Mouse (Mus musculus): Measurements from ENCODE around the gene Rangrf.
"Not testable (repeated sequence)": the region's sequence is repeated elsewhere in the genome, so short reads cannot be mapped to it uniquely, and the experiment has no call there.

Rangrf gene

GRCm38 (mm10) chr11:68979320-68979733 lies 4.3 kb upstream of the Rangrf start:
- in situ Hi-C loops (cut with MboI, MseI): loop anchor here in 1 of 2 experiments (10.0 kb wide), 1 partner anchor 1835 kb away; the partner anchor contains the start of gene Scimp

- in situ Hi-C loops (cut with MboI, MseI): loop anchor here in 1 of 2 experiments (10.0 kb wide), 1 partner anchor 1839 kb away; the partner anchor contains the start of gene Scimp
Observed at GRCm38 (mm10) chr11:68975601-68976000, 616 bp upstream of the Rangrf start.

- in situ Hi-C loops (cut with MboI, MseI): loop anchor here (5.0 to 10.0 kb wide), 2 partner anchors 67 to 1841 kb away; partner anchors contain the start of gene Scimp (in 1 of the 2)
Observed at GRCm38 (mm10) chr11:68974059-68974450, 930 bp downstream of the Rangrf start.

GRCm38 (mm10) chr11:68973250-68974058 lies 1.5 kb downstream of the Rangrf start:
- in situ Hi-C loops (cut with MboI, MseI): loop anchor here (5.0 to 10.0 kb wide), 2 partner anchors 66 to 1841 kb away; partner anchors contain the start of gene Scimp (in 1 of the 2)

- in situ Hi-C loops (cut with MboI, MseI): loop anchor here (5.0 to 10.0 kb wide), 2 partner anchors 63 to 1845 kb away; partner anchors contain the start of gene Scimp (in 1 of the 2)
Observed at GRCm38 (mm10) chr11:68970232-68970631, 4.8 kb downstream of the Rangrf start.

GRCm38 (mm10) chr11:68968752-68969151 lies 6.2 kb downstream of the Rangrf start:
- in situ Hi-C loops (cut with MboI, MseI): loop anchor here in 1 of 2 experiments (5.0 kb wide), 1 partner anchor 69 kb away; no protein-coding TSS in a partner anchor

GRCm38 (mm10) chr11:68967337-68968282 lies 7.4 kb downstream of the Rangrf start, which contains the start of gene Slc25a35:
Slc25a35 (plus strand) TSS chr11:68968131.
- in situ Hi-C loops (cut with MboI, MseI): loop anchor here in 1 of 2 experiments (5.0 kb wide), 1 partner anchor 70 kb away; no protein-coding TSS in a partner anchor

GRCm38 (mm10) chr11:68966554-68966953 lies 8.4 kb downstream of the Rangrf start:
- in situ Hi-C loops (cut with MboI, MseI): loop anchor here in 1 of 2 experiments (5.0 kb wide), 1 partner anchor 71 kb away; no protein-coding TSS in a partner anchor

- in situ Hi-C loops (cut with MboI, MseI): loop anchor here in 1 of 2 experiments (5.0 kb wide), 1 partner anchor 71 kb away; no protein-coding TSS in a partner anchor
Observed at GRCm38 (mm10) chr11:68965845-68966244, 9.1 kb downstream of the Rangrf start.

- in situ Hi-C loops (cut with MboI, MseI): loop anchor here in 1 of 2 experiments (5.0 kb wide), 1 partner anchor 72 kb away; no protein-coding TSS in a partner anchor
Observed at GRCm38 (mm10) chr11:68965050-68965449, 9.9 kb downstream of the Rangrf start.

- in situ Hi-C loops (cut with MboI, MseI): no loop called here
Observed at GRCm38 (mm10) chr11:68963405-68963804, 11.6 kb downstream of the Rangrf start.

- in situ Hi-C loops (cut with MboI, MseI): not testable (repeated sequence)
Observed at GRCm38 (mm10) chr11:68962159-68962558, 12.8 kb downstream of the Rangrf start.

- in situ Hi-C loops (cut with MboI, MseI): no loop called here
Observed at GRCm38 (mm10) chr11:68961596-68961995, 13.4 kb downstream of the Rangrf start.

- in situ Hi-C loops (cut with MboI, MseI): no loop called here
Observed at GRCm38 (mm10) chr11:68957971-68958370, 17.0 kb downstream of the Rangrf start.

GRCm38 (mm10) chr11:68957308-68957707 lies 17.7 kb downstream of the Rangrf start, which contains the start of gene Arhgef15:
Arhgef15 (minus strand) TSS chr11:68957480.
- in situ Hi-C loops (cut with MboI, MseI): no loop called here

- in situ Hi-C loops (cut with MboI, MseI): no loop called here
Observed at GRCm38 (mm10) chr11:68956697-68957096, 18.3 kb downstream of the Rangrf start.

- in situ Hi-C loops (cut with MboI, MseI): no loop called here
Observed at GRCm38 (mm10) chr11:68956107-68956506, 18.9 kb downstream of the Rangrf start.

GRCm38 (mm10) chr11:68955473-68955872 lies 19.5 kb downstream of the Rangrf start:
- in situ Hi-C loops (cut with MboI, MseI): no loop called here

GRCm38 (mm10) chr11:68954408-68954807 lies 20.6 kb downstream of the Rangrf start:
- in situ Hi-C loops (cut with MboI, MseI): no loop called here

- in situ Hi-C loops (cut with MboI, MseI): no loop called here
Observed at GRCm38 (mm10) chr11:68953903-68954302, 21.1 kb downstream of the Rangrf start.

GRCm38 (mm10) chr11:68947542-68947993 lies 27.4 kb downstream of the Rangrf start:
- in situ Hi-C loops (cut with MboI, MseI): loop anchor here in 1 of 2 experiments (10.0 kb wide), 1 partner anchor 1283 kb away; no protein-coding TSS in a partner anchor
